Mouse (Mus musculus) brain, embryonic 14.5 days (tissue): Measurements from ENCODE around the gene Arhgef11. TPM values are rescaled to one million over a fixed set of nuclear protein-coding genes. Genes with fewer than 3 reads are reported as not detected.

Source experiments
- DNase-seq: peaks from one replicate; pipeline ENCODE4 v3.0.0-alpha.2; 2011; ENCODE audit warnings: low read depth
- CTCF ChIP-seq: fragments of 200-500 bp; IDR thresholded peaks from 2 replicates; pipeline ENCODE4 v1.5.1; 2012; ENCODE audit warnings: inconsistent platforms, mild to moderate bottlenecking, moderate library complexity, borderline replicate concordance; ENCODE audit not compliant: insufficient read depth, insufficient read length; ENCODE audit errors: extremely low read depth
- POLR2A ChIP-seq: fragments of 200-500 bp; IDR thresholded peaks from 2 replicates; pipeline ENCODE4 v1.6.1; 2012; ENCODE audit warnings: mild to moderate bottlenecking, inconsistent platforms, borderline replicate concordance; ENCODE audit not compliant: poor library complexity, insufficient read depth, insufficient read length, severe bottlenecking; ENCODE audit errors: extremely low read depth
- polyA plus RNA-seq: library from polyadenylated mRNA; depleted of rRNA; stranded (reverse); fragments of >200 nt; gene quantifications from 2 replicates; pipeline ENCODE4 v1.2.3, GENCODE M21; 2012

The Arhgef11 gene
- polyA plus RNA-seq, 1 experiment: 44.5 TPM

GRCm38 (mm10) chr3:87749036-87749435 lies 131.7 kb downstream of the Arhgef11 start:
- peak; percentile 46 for DNase-seq
- peak; percentile 66 for TF ChIP-seq CTCF
- no peak for TF ChIP-seq POLR2A

GRCm38 (mm10) chr3:87749977-87750376 lies 132.6 kb downstream of the Arhgef11 start:
- TF ChIP-seq POLR2A (no peak), CTCF (no peak)

GRCm38 (mm10) chr3:87752567-87752966 lies 135.2 kb downstream of the Arhgef11 start:
- no peak for DNase-seq
- no peak for TF ChIP-seq POLR2A
- no peak for TF ChIP-seq CTCF

More at GRCm38 (mm10) chr3:87749977-87750376, 132.6 kb downstream of the Arhgef11 start:
- DNase-seq: no peak

GRCm38 (mm10) chr3:87753829-87754228 lies 136.5 kb downstream of the Arhgef11 start:
- TF ChIP-seq CTCF (no peak), POLR2A (no peak)
- no peak for DNase-seq

- TF ChIP-seq POLR2A: no peak
- peak; percentile 97 for TF ChIP-seq CTCF
- peak; percentile 80 for DNase-seq
Observed at GRCm38 (mm10) chr3:87755964-87756363, 138.6 kb downstream of the Arhgef11 start.

GRCm38 (mm10) chr3:87756488-87756887 lies 139.1 kb downstream of the Arhgef11 start:
- no peak for DNase-seq
- TF ChIP-seq POLR2A: no peak
- TF ChIP-seq CTCF: no peak

GRCm38 (mm10) chr3:87758641-87759040 lies 141.3 kb downstream of the Arhgef11 start:
- no peak for DNase-seq
- no peak for TF ChIP-seq POLR2A
- no peak for TF ChIP-seq CTCF

- DNase-seq: no peak
- TF ChIP-seq POLR2A: no peak
- no peak for TF ChIP-seq CTCF
Observed at GRCm38 (mm10) chr3:87761408-87762375, 144.3 kb downstream of the Arhgef11 start.

GRCm38 (mm10) chr3:87763202-87763601 lies 145.8 kb downstream of the Arhgef11 start:
- no peak for DNase-seq
- TF ChIP-seq POLR2A: no peak
- TF ChIP-seq CTCF: no peak

GRCm38 (mm10) chr3:87763683-87764289 lies 146.4 kb downstream of the Arhgef11 start:
- peak; percentile 77 for DNase-seq
- TF ChIP-seq POLR2A (no peak), CTCF (no peak)

GRCm38 (mm10) chr3:87764506-87764905 lies 147.1 kb downstream of the Arhgef11 start:
- DNase-seq: no peak
- no peak for TF ChIP-seq POLR2A

- no peak for TF ChIP-seq POLR2A
- TF ChIP-seq CTCF: no peak
- no peak for DNase-seq
Observed at GRCm38 (mm10) chr3:87765091-87765490, 147.7 kb downstream of the Arhgef11 start.
